Mouse (Mus musculus): ENCODE data around the gene Prelid1.

- TF ChIP-seq CTCF (IDR thresholded peaks at IDR 0.05; ENCODE audit: low read depth, low read length) (no peak), GATA2 (IDR thresholded peaks at IDR 0.05; ENCODE audit: borderline replicate concordance, low read depth, low read length) (no peak), POLR2AphosphoS5 (IDR thresholded peaks at IDR 0.05; ENCODE audit: insufficient replicate concordance, low read depth, low read length) (0 out of 2 replicates have a peak, but pooled peaks have one; percentile 14), TAL1 (conservative IDR thresholded peaks at IDR 0.05; ENCODE audit: low read depth, low read length) (no peak)
Measured at GRCm38 (mm10) chr13:55321434-55322129, 1.3 kb downstream of the Prelid1 start, which contains the start of gene Rab24.
